Mouse (Mus musculus): ENCODE measurements around the gene Cope.

Gene Cope

GRCm38 (mm10) chr8:70315624-70316510, 13.5 kb downstream of the Cope start, which contains the start of gene Cers1:
Cers1 (plus strand) TSS chr8:70315775.
- peak; percentile 88 for DNase-seq

GRCm38 (mm10) chr8:70316511-70317504, 14.5 kb downstream of the Cope start:
- peak; percentile 95 for DNase-seq

GRCm38 (mm10) chr8:70317872-70318271, 15.6 kb downstream of the Cope start:
- no peak for DNase-seq

GRCm38 (mm10) chr8:70323716-70324115, 21.4 kb downstream of the Cope start:
- no peak for DNase-seq

- DNase-seq, result no peak
Observed at GRCm38 (mm10) chr8:70327512-70327911, 25.2 kb downstream of the Cope start.

- no peak for DNase-seq
Observed at GRCm38 (mm10) chr8:70329124-70329834, 27.0 kb downstream of the Cope start, which contains the start of gene Gdf1. Gdf1 (plus strand) TSS chr8:70329817.

- DNase-seq, result no peak
Observed at GRCm38 (mm10) chr8:70329835-70330740, 27.8 kb downstream of the Cope start.

- DNase-seq, result peak; percentile 66
Observed at GRCm38 (mm10) chr8:70330741-70331364, 28.5 kb downstream of the Cope start.

- DNase-seq, result no peak
Observed at GRCm38 (mm10) chr8:70331526-70331925, 29.2 kb downstream of the Cope start.

- peak; percentile 69 for DNase-seq
Observed at GRCm38 (mm10) chr8:70332070-70332877, 30.0 kb downstream of the Cope start.

GRCm38 (mm10) chr8:70332878-70333202, 30.5 kb downstream of the Cope start:
- no peak for DNase-seq

GRCm38 (mm10) chr8:70338931-70339330, 36.6 kb downstream of the Cope start:
- no peak for DNase-seq

GRCm38 (mm10) chr8:70340659-70341058, 38.3 kb downstream of the Cope start:
- DNase-seq, result peak; percentile 56

- no peak for DNase-seq
Observed at GRCm38 (mm10) chr8:70342007-70342406, 39.7 kb downstream of the Cope start.

- no peak for DNase-seq
Observed at GRCm38 (mm10) chr8:70343076-70343475, 40.8 kb downstream of the Cope start.

GRCm38 (mm10) chr8:70343696-70344095, 41.4 kb downstream of the Cope start:
- DNase-seq, result peak; percentile 48

GRCm38 (mm10) chr8:70344279-70344678, 42.0 kb downstream of the Cope start:
- DNase-seq, result no peak

GRCm38 (mm10) chr8:70347443-70347842, 45.1 kb downstream of the Cope start:
- DNase-seq, result no peak

GRCm38 (mm10) chr8:70347860-70348420, 45.6 kb downstream of the Cope start:
- no peak for DNase-seq
